Mouse (Mus musculus) MEL (cell line): ENCODE measurements at regions not wholly inside any gene's neighbourhood (a gene's known extent, or its start where the extent isn't known, plus 50 kb on each side); places are given as distances from the start of the nearest gene placed in this dataset.

ENCODE experiments used
- DNase-seq: peaks from one replicate; pipeline ENCODE4 v3.0.0; 2011; ENCODE audit warnings: low read depth, low spot score
- H3K27ac ChIP-seq: 2 replicates; pipeline ENCODE4 v1.5.1; 2012; ENCODE audit warnings: low read depth, mild to moderate bottlenecking, control low read depth, low read length, moderate library complexity; ENCODE audit not compliant: control insufficient read depth
- H3K27me3 ChIP-seq, 2 experiments: fragments of 150-350 bp in 1 of 2; sonication (generic) in 1 of 2; 2 replicates each; pipeline ENCODE4 v1.6.1; 2012; ENCODE audit warnings: low read length in 2 of 2, mild to moderate bottlenecking in 2 of 2, improper control_type of control experiment in 1 of 2, moderate library complexity in 1 of 2; ENCODE audit not compliant: insufficient read depth in 2 of 2, control insufficient read depth in 1 of 2
- H3K36me3 ChIP-seq, 2 experiments: 2 replicates each; pipeline ENCODE4 v1.6.1; 2012 to 2014; ENCODE audit warnings: low read length in 2 of 2, improper control_type of control experiment in 1 of 2, inconsistent platforms in 1 of 2, mild to moderate bottlenecking in 1 of 2; ENCODE audit not compliant: insufficient read depth in 2 of 2, control insufficient read depth in 1 of 2
- H3K4me1 ChIP-seq, 2 experiments: fragments of 150-350 bp in 1 of 2; sonication (generic) in 1 of 2; 2 replicates each; pipeline ENCODE4 v1.6.1; 2012; ENCODE audit warnings: low read length in 2 of 2, improper control_type of control experiment in 1 of 2, mild to moderate bottlenecking in 1 of 2; ENCODE audit not compliant: insufficient read depth in 2 of 2, control insufficient read depth in 1 of 2
- H3K4me3 ChIP-seq, 2 experiments: fragments of 150-350 bp in 1 of 2; sonication (generic) in 1 of 2; 2 replicates each; pipeline ENCODE4 v1.5.1; 2012; ENCODE audit warnings: low read depth in 2 of 2, low read length in 2 of 2, mild to moderate bottlenecking in 2 of 2, moderate library complexity in 2 of 2, control low read depth in 1 of 2, improper control_type of control experiment in 1 of 2; ENCODE audit not compliant: control insufficient read depth in 1 of 2, insufficient read depth in 1 of 2
- H3K79me2 ChIP-seq: 2 replicates; pipeline ENCODE4 v1.6.1; 2012; ENCODE audit warnings: mild to moderate bottlenecking, low read length, moderate library complexity; ENCODE audit not compliant: control insufficient read depth, poor library complexity, insufficient read depth
- H3K9ac ChIP-seq: 2 replicates; pipeline ENCODE4 v1.6.1; 2012; ENCODE audit warnings: low read depth, mild to moderate bottlenecking, control low read depth, low read length, moderate library complexity; ENCODE audit not compliant: control insufficient read depth, poor library complexity, severe bottlenecking
- H3K9me3 ChIP-seq: fragments of 150-350 bp; sonication (generic); replicated peaks from 2 replicates; pipeline ENCODE4 v1.6.1; 2012; ENCODE audit warnings: mild to moderate bottlenecking, low read length, improper control_type of control experiment, moderate library complexity; ENCODE audit not compliant: insufficient read depth
- BHLHE40 ChIP-seq: IDR thresholded peaks from 2 replicates; pipeline ENCODE4 v1.6.1; 2012; ENCODE audit warnings: low read depth, mild to moderate bottlenecking, inconsistent platforms, low read length, improper control_type of control experiment, borderline replicate concordance
- E2F4 ChIP-seq: IDR thresholded peaks from 2 replicates; pipeline ENCODE4 v1.6.1; 2011; ENCODE audit warnings: low read depth, low read length, improper control_type of control experiment, borderline replicate concordance
- EP300 ChIP-seq, 2 experiments: IDR thresholded peaks; 2 replicates each; pipeline ENCODE4 v1.6.1; 2011; ENCODE audit warnings: improper control_type of control experiment in 2 of 2, low read length in 2 of 2, low read depth in 1 of 2, mild to moderate bottlenecking in 1 of 2
- ETS1 ChIP-seq: IDR thresholded peaks from 2 replicates; pipeline ENCODE4 v1.6.1; 2012; ENCODE audit warnings: low read depth, mild to moderate bottlenecking, inconsistent platforms, low read length, improper control_type of control experiment, moderate library complexity
- GABPA ChIP-seq: IDR thresholded peaks from 2 replicates; pipeline ENCODE4 v1.6.1; 2012; ENCODE audit warnings: low read depth, mild to moderate bottlenecking, inconsistent platforms, low read length, improper control_type of control experiment, moderate library complexity
- MAX ChIP-seq: IDR thresholded peaks from 2 replicates; pipeline ENCODE4 v1.6.1; 2011; ENCODE audit warnings: low read length, improper control_type of control experiment
- MAZ ChIP-seq: IDR thresholded peaks from 2 replicates; pipeline ENCODE4 v1.6.1; 2012; ENCODE audit warnings: low read depth, mild to moderate bottlenecking, inconsistent platforms, low read length, improper control_type of control experiment
- MEF2A ChIP-seq: IDR thresholded peaks from 2 replicates; pipeline ENCODE4 v1.6.1; 2014; ENCODE audit warnings: low read depth, mild to moderate bottlenecking, inconsistent platforms, low read length, improper control_type of control experiment; ENCODE audit not compliant: poor library complexity, insufficient replicate concordance, severe bottlenecking; ENCODE audit errors: extremely low read depth
- MYB ChIP-seq: IDR thresholded peaks from 2 replicates; pipeline ENCODE4 v1.6.1; 2011; ENCODE audit warnings: mild to moderate bottlenecking, low read depth, low read length, improper control_type of control experiment
- NELFE ChIP-seq: IDR thresholded peaks from 2 replicates; pipeline ENCODE4 v1.6.1; 2011; ENCODE audit warnings: low read depth, low read length, improper control_type of control experiment
- NRF1 ChIP-seq: IDR thresholded peaks from 2 replicates; pipeline ENCODE4 v1.6.1; 2014; ENCODE audit warnings: low read depth, mild to moderate bottlenecking, inconsistent platforms, low read length, improper control_type of control experiment, moderate library complexity; ENCODE audit not compliant: poor library complexity, insufficient read depth, severe bottlenecking
- RCOR1 ChIP-seq: IDR thresholded peaks from 2 replicates; pipeline ENCODE4 v1.6.1; 2012; ENCODE audit warnings: low read depth, mild to moderate bottlenecking, inconsistent platforms, low read length, improper control_type of control experiment
- USF1 ChIP-seq: IDR thresholded peaks from 2 replicates; pipeline ENCODE4 v1.6.1; 2014; ENCODE audit warnings: low read depth, mild to moderate bottlenecking, inconsistent platforms, low read length, improper control_type of control experiment, moderate library complexity
- USF2 ChIP-seq, 2 experiments: IDR thresholded peaks; 2 replicates each; pipeline ENCODE4 v1.6.1; 2011 to 2012; ENCODE audit warnings: improper control_type of control experiment in 2 of 2, low read length in 2 of 2, borderline replicate concordance in 1 of 2, inconsistent platforms in 1 of 2, low read depth in 1 of 2, mild to moderate bottlenecking in 1 of 2; ENCODE audit not compliant: insufficient read depth in 1 of 2
- ZC3H11A ChIP-seq: IDR thresholded peaks from 2 replicates; pipeline ENCODE4 v1.6.1; 2012; ENCODE audit warnings: low read depth, mild to moderate bottlenecking, inconsistent platforms, low read length, improper control_type of control experiment
- ZMIZ1 ChIP-seq: IDR thresholded peaks from 2 replicates; pipeline ENCODE4 v1.6.1; 2012; ENCODE audit warnings: low read depth, mild to moderate bottlenecking, inconsistent platforms, low read length, improper control_type of control experiment, moderate library complexity

GRCm38 (mm10) chr1:138771307-138772011 lies 76.9 kb downstream of the Lhx9 start:
- Histone ChIP-seq H3K4me3 (no peak overlapping the region), H3K79me2 (no peaks in the 10 kb centered on the region), H3K9me3 (no peaks in the 10 kb centered on the region), H3K4me1 (no peaks in the 10 kb centered on the region), H3K36me3 (no peaks in the 10 kb centered on the region), H3K27ac (no peak overlapping the region), H3K9ac (no peak overlapping the region), H3K27me3 (peaks cover 0 to 1% of the 10 kb centered on the region in 2 experiments; a peak in 1 of 4 replicates)
- DNase-seq = no peak
- no peak for TF ChIP-seq RCOR1
- no peak for TF ChIP-seq E2F4
- no peak for TF ChIP-seq GABPA
- TF ChIP-seq BHLHE40 = no peak

DNA sequence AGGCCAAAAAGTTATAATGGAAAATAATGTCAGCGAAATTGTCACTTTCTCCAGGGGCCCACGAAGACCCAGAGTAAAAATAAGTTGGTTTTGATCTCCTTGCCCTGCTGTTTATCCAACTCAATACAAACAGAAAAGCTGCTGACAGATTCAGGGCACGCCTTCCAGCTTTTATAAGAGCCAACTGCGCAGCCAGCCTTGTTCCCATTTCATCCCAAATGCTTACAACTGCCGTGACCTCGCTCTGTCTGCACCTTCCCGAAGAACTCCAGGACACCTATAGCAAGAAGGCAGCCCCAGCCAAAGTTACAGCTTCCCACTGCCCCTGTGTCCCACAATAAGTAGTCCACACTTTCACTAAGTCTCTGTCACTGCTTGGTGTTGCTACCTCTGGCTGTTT lies 85.5 kb downstream of the Lhx9 start:
- TF ChIP-seq MYB (no peak), USF1 (no peak), ZMIZ1 (no peak), E2F4 (no peak), USF2 (IDR thresholded peaks at IDR 0.05; ENCODE audit: borderline replicate concordance in 1 of 2, insufficient read depth in 1 of 2, low read depth in 1 of 2, low read length in 2 of 2) (no peak), EP300 (IDR thresholded peaks at IDR 0.05; ENCODE audit: low read depth in 1 of 2, low read length in 2 of 2) (no peak), MEF2A (no peak), MAZ (no peak), MAX (no peak), ZC3H11A (no peak), NELFE (no peak), NRF1 (no peak), ETS1 (no peak)
- H3K4me1 ChIP-seq = no peaks in the 10 kb centered on the region
- no peak overlapping the region for H3K9ac ChIP-seq
- no peak for DNase-seq
- no peak overlapping the region for H3K27ac ChIP-seq
- no peaks in the 10 kb centered on the region for H3K79me2 ChIP-seq
- H3K36me3 ChIP-seq = no peaks in the 10 kb centered on the region
- no peak overlapping the region for H3K4me3 ChIP-seq
- peaks cover 0 to 3% of the 10 kb centered on the region in 2 experiments; a peak in 1 of 4 replicates for H3K27me3 ChIP-seq
- H3K9me3 ChIP-seq = no peaks in the 10 kb centered on the region
